Mouse (Mus musculus) embryonic facial prominence, embryonic 14.5 days (tissue): ENCODE results near the gene Fam181a. TPM values are rescaled to one million over a fixed set of nuclear protein-coding genes. Genes with fewer than 3 reads are reported as not detected.

Source experiments
- ATAC-seq: fragments of 200-750 bp; cut with Nextera tagmentation; 2 replicates; pipeline ENCODE4 v1.8.0; 2017; ENCODE audit warnings: low read depth, moderate number of reproducible peaks, moderate TSS enrichment
- DNase-seq: peaks from one replicate; pipeline ENCODE4 v3.0.0-alpha.2; 2015; ENCODE audit warnings: low spot score
- H3K27ac ChIP-seq: fragments of 300-500 bp; sonication (generic); replicated peaks from 2 replicates; pipeline ENCODE4 v1.5.1; 2014; ENCODE audit warnings: low read depth, mild to moderate bottlenecking, low read length, moderate library complexity
- H3K27me3 ChIP-seq: fragments of 300-500 bp; sonication (generic); replicated peaks from 2 replicates; pipeline ENCODE4 v1.6.1; 2014; ENCODE audit warnings: low read length; ENCODE audit not compliant: control insufficient read depth, insufficient read depth
- H3K36me3 ChIP-seq: fragments of 300-500 bp; sonication (generic); 2 replicates; pipeline ENCODE4 v1.6.1; 2014; ENCODE audit warnings: low read length, mixed read lengths; ENCODE audit not compliant: control insufficient read depth, insufficient read depth
- H3K4me1 ChIP-seq: fragments of 300-500 bp; sonication (generic); 2 replicates; pipeline ENCODE4 v1.6.1; 2014; ENCODE audit warnings: antibody characterized with exemption, low read length; ENCODE audit not compliant: control insufficient read depth, insufficient read depth
- H3K4me2 ChIP-seq: fragments of 300-500 bp; sonication (generic); 2 replicates; pipeline ENCODE4 v1.6.1; 2014; ENCODE audit warnings: low read depth, mild to moderate bottlenecking, low read length, moderate library complexity, mixed read lengths
- H3K4me3 ChIP-seq: fragments of 300-500 bp; sonication (generic); 2 replicates; pipeline ENCODE4 v1.5.1; 2014; ENCODE audit warnings: low read depth, mild to moderate bottlenecking, low read length
- H3K9ac ChIP-seq: fragments of 300-500 bp; sonication (generic); 2 replicates; pipeline ENCODE4 v1.6.1; 2014; ENCODE audit warnings: low read depth, mild to moderate bottlenecking, low read length, moderate library complexity, mixed read lengths
- H3K9me3 ChIP-seq: fragments of 300-500 bp; sonication (generic); 2 replicates; pipeline ENCODE4 v1.6.1; 2016; ENCODE audit warnings: low read length; ENCODE audit not compliant: control insufficient read depth
- WGBS: fragments of 180-500 bp; shearing (Covaris S2); extraction: QIAGEN DNeasy Blood & Tissue Kit; methylation state at CpG from one replicate; pipeline ENCODE4 v1.1.7; 2014; 5-methylcytosine and 5-hydroxymethylcytosine counted together
- polyA plus RNA-seq: library from polyadenylated mRNA; unstranded; fragments of >200 nt; fragmentation: Nextera tagmentation; extraction: Ambion mirVana; gene quantifications from 2 replicates; pipeline ENCODE4 v1.2.1, GENCODE M21; 2014

Fam181a gene
- polyA plus RNA-seq, 1 experiment from 2014 or later = not detected

GRCm38 (mm10) chr12:103306224-103306623 lies 4.6 kb upstream of the Fam181a start:
- WGBS = 44% methylated on average over 2 of the region's 2 CpGs
- DNase-seq (no peak), ATAC-seq (no peak)
- H3K27me3 ChIP-seq = no peaks in the 10 kb centered on the region
- H3K4me2 ChIP-seq = no peak overlapping the region
- H3K4me3 ChIP-seq = no peak overlapping the region
- no peaks in the 10 kb centered on the region for H3K4me1 ChIP-seq
- H3K9ac ChIP-seq = no peak overlapping the region
- no peak overlapping the region for H3K27ac ChIP-seq
- no peaks in the 10 kb centered on the region for H3K9me3 ChIP-seq
- no peaks in the 10 kb centered on the region for H3K36me3 ChIP-seq

DNA sequence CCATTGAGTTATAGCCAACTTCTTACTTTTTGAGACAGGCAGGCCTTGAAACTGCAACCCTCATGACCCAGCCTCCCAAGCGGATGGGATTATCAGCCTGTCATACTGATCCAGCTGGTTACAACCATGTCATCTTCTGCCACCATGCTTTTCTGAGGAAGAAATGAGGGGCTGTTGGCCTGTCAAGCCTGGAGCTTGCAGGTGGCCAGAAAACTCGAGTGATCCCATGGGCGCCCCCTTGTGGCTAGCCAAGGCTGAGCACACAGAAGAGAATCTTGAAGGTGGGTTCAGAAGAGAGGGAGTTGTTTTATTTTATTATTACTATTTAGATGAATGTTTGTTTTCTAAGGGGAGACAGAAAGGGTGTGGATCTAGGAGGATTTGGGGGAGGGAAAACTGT lies 4.1 kb upstream of the Fam181a start:
- H3K27ac ChIP-seq = no peak overlapping the region
- WGBS = 26% methylated on average over 3 of the region's 3 CpGs
- H3K36me3 ChIP-seq = no peaks in the 10 kb centered on the region
- no peak for DNase-seq
- no peaks in the 10 kb centered on the region for H3K27me3 ChIP-seq
- H3K4me2 ChIP-seq = no peak overlapping the region
- ATAC-seq = no peak
- no peak overlapping the region for H3K9ac ChIP-seq
- no peaks in the 10 kb centered on the region for H3K9me3 ChIP-seq
- H3K4me1 ChIP-seq = no peaks in the 10 kb centered on the region
- no peak overlapping the region for H3K4me3 ChIP-seq

GRCm38 (mm10) chr12:103311921-103312320 lies 1.1 kb downstream of the Fam181a start:
- peaks cover 30% of the 10 kb centered on the region for H3K27me3 ChIP-seq
- H3K27ac ChIP-seq = no peak overlapping the region
- ATAC-seq = no peak
- H3K4me1 ChIP-seq = peaks cover 7% of the 10 kb centered on the region
- no peak overlapping the region for H3K4me3 ChIP-seq
- no peak overlapping the region for H3K4me2 ChIP-seq
- no peaks in the 10 kb centered on the region for H3K9me3 ChIP-seq
- no peak overlapping the region for H3K9ac ChIP-seq
- WGBS = 67% methylated on average over 8 of the region's 8 CpGs
- no peaks in the 10 kb centered on the region for H3K36me3 ChIP-seq
- DNase-seq = no peak

DNA sequence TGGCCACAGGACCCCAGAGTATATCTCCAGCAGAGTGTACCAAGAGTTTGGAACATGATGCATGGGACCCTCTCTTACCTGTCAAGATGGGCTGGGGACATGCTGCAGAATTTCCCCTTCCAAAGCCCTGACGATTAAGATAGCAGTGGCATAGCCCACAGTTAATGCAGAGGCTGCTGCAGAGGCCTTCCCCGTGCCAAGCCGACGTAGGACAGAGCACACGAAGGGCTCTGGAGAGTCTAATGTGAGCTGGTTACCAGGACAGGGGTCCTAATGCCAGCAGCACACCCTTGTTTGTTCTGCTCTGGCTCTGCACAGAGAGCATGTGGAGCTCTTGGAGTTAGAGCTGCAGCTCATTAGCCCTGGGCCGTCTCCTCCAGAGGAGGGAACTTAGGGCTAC lies 2.5 kb downstream of the Fam181a start:
- DNase-seq (no peak), ATAC-seq (no peak)
- H3K4me2 ChIP-seq = no peak overlapping the region
- no peaks in the 10 kb centered on the region for H3K9me3 ChIP-seq
- no peak overlapping the region for H3K27ac ChIP-seq
- 76% methylated on average over 6 of the region's 6 CpGs for WGBS
- H3K27me3 ChIP-seq = peaks cover 30% of the 10 kb centered on the region
- no peaks in the 10 kb centered on the region for H3K36me3 ChIP-seq
- no peak overlapping the region for H3K4me3 ChIP-seq
- no peak overlapping the region for H3K9ac ChIP-seq
- peaks cover 7% of the 10 kb centered on the region for H3K4me1 ChIP-seq

DNA sequence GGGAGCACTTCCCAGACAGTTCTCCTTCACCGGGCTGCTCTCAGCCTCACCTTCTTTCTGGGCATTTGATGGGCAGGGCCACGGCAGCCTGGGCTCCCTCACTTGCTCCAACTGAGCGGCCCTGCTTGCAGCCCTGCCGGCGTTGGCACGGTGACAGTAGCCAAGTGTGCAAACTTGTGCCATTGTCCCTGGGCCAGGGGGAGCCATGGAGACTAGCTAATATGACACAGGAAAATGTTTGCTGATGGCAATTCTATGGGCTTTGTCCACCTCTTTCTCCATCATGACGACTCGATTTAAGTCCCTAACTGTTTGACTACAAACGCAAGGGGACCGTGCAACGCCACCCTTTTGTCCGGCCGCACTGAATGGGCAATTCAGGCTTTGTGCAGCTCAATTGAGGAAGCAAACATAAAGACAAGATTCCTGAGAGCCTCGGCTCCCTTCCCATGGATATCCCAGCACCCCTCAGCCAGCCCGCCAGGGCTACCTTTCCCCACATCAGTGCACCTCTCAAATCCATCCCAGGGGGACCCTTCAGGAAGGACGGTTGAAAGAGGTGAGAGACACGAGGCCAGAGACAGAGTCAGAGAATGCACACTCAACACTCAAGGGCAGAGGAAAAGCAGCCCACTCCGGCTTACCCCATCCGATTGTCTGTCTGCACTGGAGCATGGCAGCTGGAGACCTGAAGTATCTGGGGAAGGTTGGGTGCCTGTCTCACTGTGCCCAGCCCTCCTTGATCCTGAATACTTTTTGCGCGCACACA lies 3.3 kb downstream of the Fam181a start:
- no peaks in the 10 kb centered on the region for H3K9me3 ChIP-seq
- H3K27me3 ChIP-seq = peaks cover 30% of the 10 kb centered on the region
- 64% methylated on average over 21 of the region's 21 CpGs for WGBS
- peak overlapping the region; percentile 51; the same call in 1 of the 2 replicates for H3K4me2 ChIP-seq
- DNase-seq = no peak
- H3K4me1 ChIP-seq = peaks cover 7% of the 10 kb centered on the region
- ATAC-seq = no peak; the same call in 1 of the 2 replicates
- no peak overlapping the region for H3K4me3 ChIP-seq
- no peaks in the 10 kb centered on the region for H3K36me3 ChIP-seq
- no peak overlapping the region for H3K9ac ChIP-seq
- H3K27ac ChIP-seq = no peak overlapping the region

GRCm38 (mm10) chr12:103314640-103315361 lies 4.0 kb downstream of the Fam181a start:
- ATAC-seq (peak; percentile 61), DNase-seq (peak; percentile 14)
- Histone ChIP-seq H3K4me2 (peak overlapping the region; percentile 51), H3K4me3 (peak overlapping the region; percentile 18), H3K4me1 (peaks cover 7% of the 10 kb centered on the region), H3K9ac (0 out of 2 replicates have a peak overlapping the region, but pooled peaks have one; percentile 30), H3K9me3 (no peaks in the 10 kb centered on the region), H3K27me3 (peaks cover 30% of the 10 kb centered on the region), H3K36me3 (no peaks in the 10 kb centered on the region), H3K27ac (no peak overlapping the region)
- 2% methylated on average over 24 of the region's 25 CpGs for WGBS

DNA sequence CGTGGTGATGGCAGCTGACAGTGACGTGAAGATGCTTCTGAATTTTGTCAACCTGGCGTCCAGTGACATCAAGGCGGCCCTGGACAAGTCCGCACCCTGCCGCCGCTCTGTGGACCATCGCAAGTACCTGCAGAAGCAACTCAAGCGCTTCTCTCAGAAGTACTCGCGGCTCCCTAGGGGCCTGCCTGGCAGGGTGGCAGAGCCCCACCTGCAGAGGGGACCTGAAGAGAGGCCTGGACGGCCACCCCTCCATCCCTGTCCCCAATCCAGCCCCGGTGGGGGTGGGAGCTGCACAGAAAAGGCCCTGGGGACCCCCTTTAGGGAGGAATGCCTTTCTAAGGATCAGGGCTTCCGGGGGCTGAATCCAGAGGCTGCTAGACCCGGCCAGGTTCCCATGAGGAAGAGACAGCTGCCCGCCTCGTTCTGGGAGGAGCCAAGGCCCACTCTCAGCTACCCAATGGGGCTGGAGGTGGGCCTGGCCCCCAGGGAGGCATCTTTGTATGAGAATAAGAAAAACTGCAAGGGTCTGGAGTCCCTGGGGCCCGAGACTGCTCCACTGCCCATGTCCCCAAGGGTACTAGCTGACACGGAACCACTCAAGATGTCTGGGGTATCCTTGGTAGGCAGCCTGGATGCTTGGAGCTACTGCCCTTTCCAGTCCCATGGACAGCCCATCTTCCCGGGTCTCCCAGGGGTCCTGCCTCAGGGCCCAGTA lies 5.2 kb downstream of the Fam181a start:
- Histone ChIP-seq H3K36me3 (no peaks in the 10 kb centered on the region), H3K9me3 (no peaks in the 10 kb centered on the region), H3K4me3 (no peak overlapping the region), H3K4me2 (no peak overlapping the region), H3K27ac (no peak overlapping the region), H3K9ac (no peak overlapping the region), H3K4me1 (peaks cover 7% of the 10 kb centered on the region), H3K27me3 (peaks cover 30% of the 10 kb centered on the region)
- ATAC-seq (no peak), DNase-seq (no peak)
- 44% methylated on average over 18 of the region's 20 CpGs for whole genome bisulfite sequencing

DNA sequence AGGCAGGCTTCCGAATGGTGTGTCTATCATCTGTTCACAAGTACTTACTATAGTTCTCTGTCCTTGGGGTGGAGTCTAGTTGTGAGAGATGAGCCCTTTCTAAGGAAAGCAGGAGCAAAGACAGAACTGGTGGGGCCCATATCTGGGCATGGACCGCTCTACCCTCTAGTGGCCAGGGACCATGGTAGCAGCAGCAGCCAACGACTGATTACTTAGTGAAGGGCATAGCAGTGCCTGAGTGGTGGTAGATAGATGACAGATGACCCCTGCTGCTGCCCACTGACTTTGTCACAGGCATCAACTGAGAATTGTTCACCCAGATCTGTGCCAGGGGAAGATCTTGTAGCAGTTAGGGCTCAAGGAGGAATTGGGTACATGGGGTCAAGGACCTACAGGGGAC lies 12.0 kb downstream of the Fam181a start:
- H3K36me3 ChIP-seq = no peaks in the 10 kb centered on the region
- 46% methylated on average over 3 of the region's 3 CpGs for WGBS
- DNase-seq = no peak

More for the DNA sequence above, 12.0 kb downstream of the Fam181a start:
- no peak for ATAC-seq
- no peak overlapping the region for H3K4me3 ChIP-seq
- H3K4me1 ChIP-seq = no peaks in the 10 kb centered on the region; the same call in 1 of the 2 replicates
- H3K9ac ChIP-seq = no peak overlapping the region
- H3K4me2 ChIP-seq = no peak overlapping the region
- H3K27ac ChIP-seq = no peak overlapping the region
- peaks cover 9% of the 10 kb centered on the region; the same call in 1 of the 2 replicates for H3K27me3 ChIP-seq
- H3K9me3 ChIP-seq = no peaks in the 10 kb centered on the region
